Mouse (Mus musculus) embryonic facial prominence, embryonic 14.5 days (tissue): Measurements from ENCODE around the gene Pld4. TPM values are rescaled to one million over a fixed set of nuclear protein-coding genes. Genes with fewer than 3 reads are reported as not detected.
A peak's percentile ranks its signal among the peaks of the same experiment; 100 is the strongest.

Experiments
- ATAC-seq: fragments of 200-750 bp; cut with Nextera tagmentation; 2 replicates; pipeline ENCODE4 v1.8.0; 2017; ENCODE audit warnings: low read depth, moderate number of reproducible peaks, moderate TSS enrichment
- DNase-seq: peaks from one replicate; pipeline ENCODE4 v3.0.0-alpha.2; 2015; ENCODE audit warnings: low spot score
- H3K27ac ChIP-seq: fragments of 300-500 bp; sonication (generic); replicated peaks from 2 replicates; pipeline ENCODE4 v1.5.1; 2014; ENCODE audit warnings: low read depth, mild to moderate bottlenecking, low read length, moderate library complexity
- H3K27me3 ChIP-seq: fragments of 300-500 bp; sonication (generic); replicated peaks from 2 replicates; pipeline ENCODE4 v1.6.1; 2014; ENCODE audit warnings: low read length; ENCODE audit not compliant: control insufficient read depth, insufficient read depth
- H3K36me3 ChIP-seq: fragments of 300-500 bp; sonication (generic); 2 replicates; pipeline ENCODE4 v1.6.1; 2014; ENCODE audit warnings: low read length, mixed read lengths; ENCODE audit not compliant: control insufficient read depth, insufficient read depth
- H3K4me1 ChIP-seq: fragments of 300-500 bp; sonication (generic); 2 replicates; pipeline ENCODE4 v1.6.1; 2014; ENCODE audit warnings: antibody characterized with exemption, low read length; ENCODE audit not compliant: control insufficient read depth, insufficient read depth
- H3K4me2 ChIP-seq: fragments of 300-500 bp; sonication (generic); 2 replicates; pipeline ENCODE4 v1.6.1; 2014; ENCODE audit warnings: low read depth, mild to moderate bottlenecking, low read length, moderate library complexity, mixed read lengths
- H3K4me3 ChIP-seq: fragments of 300-500 bp; sonication (generic); 2 replicates; pipeline ENCODE4 v1.5.1; 2014; ENCODE audit warnings: low read depth, mild to moderate bottlenecking, low read length
- H3K9ac ChIP-seq: fragments of 300-500 bp; sonication (generic); 2 replicates; pipeline ENCODE4 v1.6.1; 2014; ENCODE audit warnings: low read depth, mild to moderate bottlenecking, low read length, moderate library complexity, mixed read lengths
- H3K9me3 ChIP-seq: fragments of 300-500 bp; sonication (generic); 2 replicates; pipeline ENCODE4 v1.6.1; 2016; ENCODE audit warnings: low read length; ENCODE audit not compliant: control insufficient read depth
- WGBS: fragments of 180-500 bp; shearing (Covaris S2); extraction: QIAGEN DNeasy Blood & Tissue Kit; methylation state at CpG from one replicate; pipeline ENCODE4 v1.1.7; 2014; 5-methylcytosine and 5-hydroxymethylcytosine counted together
- polyA plus RNA-seq: library from polyadenylated mRNA; unstranded; fragments of >200 nt; fragmentation: Nextera tagmentation; extraction: Ambion mirVana; gene quantifications from 2 replicates; pipeline ENCODE4 v1.2.1, GENCODE M21; 2014

Pld4 gene
- polyA plus RNA-seq, 1 experiment from 2014 or later, result 12.8 TPM

GRCm38 (mm10) chr12:112752399-112752798 lies 8.1 kb upstream of the Pld4 start:
- H3K9ac ChIP-seq, result no peak overlapping the region
- H3K4me1 ChIP-seq, result no peaks in the 10 kb centered on the region
- H3K36me3 ChIP-seq, result no peaks in the 10 kb centered on the region
- no peak overlapping the region for H3K4me3 ChIP-seq
- ATAC-seq (no peak), DNase-seq (no peak)
- WGBS, result 53% methylated on average over 2 of the region's 2 CpGs
- no peaks in the 10 kb centered on the region for H3K27me3 ChIP-seq
- no peaks in the 10 kb centered on the region for H3K9me3 ChIP-seq
- no peak overlapping the region for H3K27ac ChIP-seq
- H3K4me2 ChIP-seq, result no peak overlapping the region

- no peaks in the 10 kb centered on the region for H3K4me1 ChIP-seq
- H3K9ac ChIP-seq, result no peak overlapping the region
- DNase-seq (no peak), ATAC-seq (no peak)
- 65% methylated on average over 4 of the region's 4 CpGs for WGBS
- H3K27ac ChIP-seq, result no peak overlapping the region
- H3K9me3 ChIP-seq, result no peaks in the 10 kb centered on the region
- no peak overlapping the region for H3K4me2 ChIP-seq
- H3K27me3 ChIP-seq, result no peaks in the 10 kb centered on the region
- no peaks in the 10 kb centered on the region for H3K36me3 ChIP-seq
- no peak overlapping the region for H3K4me3 ChIP-seq
Observed at GRCm38 (mm10) chr12:112755900-112756299, 4.6 kb upstream of the Pld4 start.

- H3K36me3 ChIP-seq, result no peaks in the 10 kb centered on the region
- ATAC-seq (no peak), DNase-seq (no peak)
- H3K4me1 ChIP-seq, result no peaks in the 10 kb centered on the region
- H3K9ac ChIP-seq, result no peak overlapping the region
- H3K4me2 ChIP-seq, result no peak overlapping the region
- no peaks in the 10 kb centered on the region for H3K27me3 ChIP-seq
- no peak overlapping the region for H3K4me3 ChIP-seq
- 87% methylated on average over 5 of the region's 5 CpGs for WGBS
- H3K27ac ChIP-seq, result no peak overlapping the region
- H3K9me3 ChIP-seq, result no peaks in the 10 kb centered on the region
Observed at GRCm38 (mm10) chr12:112757896-112758295, 2.6 kb upstream of the Pld4 start.

- Histone ChIP-seq H3K4me3 (no peak overlapping the region), H3K36me3 (no peaks in the 10 kb centered on the region), H3K27ac (no peak overlapping the region), H3K9ac (no peak overlapping the region), H3K4me2 (no peak overlapping the region), H3K4me1 (no peaks in the 10 kb centered on the region), H3K27me3 (no peaks in the 10 kb centered on the region), H3K9me3 (no peaks in the 10 kb centered on the region)
- ATAC-seq (no peak), DNase-seq (no peak)
- 77% methylated on average over 3 of the region's 3 CpGs for WGBS
Observed at GRCm38 (mm10) chr12:112759471-112759870, 984 bp upstream of the Pld4 start.

GRCm38 (mm10) chr12:112761411-112761810 lies 956 bp downstream of the Pld4 start:
- Histone ChIP-seq H3K4me3 (no peak overlapping the region), H3K27ac (no peak overlapping the region), H3K4me1 (no peaks in the 10 kb centered on the region), H3K4me2 (no peak overlapping the region), H3K27me3 (no peaks in the 10 kb centered on the region), H3K9ac (no peak overlapping the region), H3K9me3 (no peaks in the 10 kb centered on the region), H3K36me3 (no peaks in the 10 kb centered on the region)
- DNase-seq (no peak), ATAC-seq (no peak)
- 90% methylated on average over 4 of the region's 4 CpGs for WGBS

GRCm38 (mm10) chr12:112762018-112762417 lies 1.6 kb downstream of the Pld4 start:
- Histone ChIP-seq H3K27ac (no peak overlapping the region), H3K36me3 (no peaks in the 10 kb centered on the region), H3K9me3 (no peaks in the 10 kb centered on the region), H3K4me3 (no peak overlapping the region), H3K4me1 (no peaks in the 10 kb centered on the region), H3K27me3 (no peaks in the 10 kb centered on the region), H3K4me2 (no peak overlapping the region), H3K9ac (0 out of 2 replicates have a peak overlapping the region, but pooled peaks have one; percentile 2)
- DNase-seq (no peak), ATAC-seq (no peak)
- WGBS, result 82% methylated on average over 3 of the region's 3 CpGs

- H3K9ac ChIP-seq, result no peak overlapping the region
- DNase-seq (no peak), ATAC-seq (no peak)
- no peak overlapping the region for H3K27ac ChIP-seq
- H3K9me3 ChIP-seq, result no peaks in the 10 kb centered on the region
- H3K4me1 ChIP-seq, result no peaks in the 10 kb centered on the region
- no peaks in the 10 kb centered on the region for H3K36me3 ChIP-seq
- no peaks in the 10 kb centered on the region for H3K27me3 ChIP-seq
- H3K4me2 ChIP-seq, result no peak overlapping the region
- no peak overlapping the region for H3K4me3 ChIP-seq
- 75% methylated on average over 4 of the region's 4 CpGs for WGBS
Observed at GRCm38 (mm10) chr12:112763176-112763575, 2.7 kb downstream of the Pld4 start.

GRCm38 (mm10) chr12:112764141-112764540 lies 3.7 kb downstream of the Pld4 start:
- Histone ChIP-seq H3K4me3 (no peak overlapping the region), H3K4me2 (no peak overlapping the region), H3K27me3 (no peaks in the 10 kb centered on the region), H3K36me3 (no peaks in the 10 kb centered on the region), H3K9me3 (no peaks in the 10 kb centered on the region), H3K9ac (no peak overlapping the region), H3K27ac (no peak overlapping the region), H3K4me1 (no peaks in the 10 kb centered on the region)
- 77% methylated on average over 5 of the region's 5 CpGs for WGBS
- ATAC-seq (no peak), DNase-seq (no peak)

- DNase-seq (no peak), ATAC-seq (no peak)
- H3K4me2 ChIP-seq, result no peak overlapping the region
- 87% methylated on average over 7 of the region's 7 CpGs for WGBS
- H3K27ac ChIP-seq, result no peak overlapping the region
- no peaks in the 10 kb centered on the region for H3K27me3 ChIP-seq
- H3K9ac ChIP-seq, result no peak overlapping the region
- H3K9me3 ChIP-seq, result no peaks in the 10 kb centered on the region
- H3K36me3 ChIP-seq, result no peaks in the 10 kb centered on the region
- H3K4me1 ChIP-seq, result no peaks in the 10 kb centered on the region
- H3K4me3 ChIP-seq, result no peak overlapping the region
Observed at GRCm38 (mm10) chr12:112764991-112765390, 4.5 kb downstream of the Pld4 start.
